In genomic region chr13:98152759-98153158, GRCm38 (mm10) we compare ENCODE assay signal across 24 mouse cellular contexts.
"Had no signal": no experiment of that assay in that cellular context is flagged by ENCODE, and none has a peak within 500 bp of the region (broad histone marks: within the 10 kb centered on the region; RNA-seq: fewer than 3 reads in every experiment).

No protein-coding gene starts in this region.

- H3K36me3 ChIP-seq: heart, embryonic 13.5 days; heart, embryonic 15.5 days; hindbrain, embryonic 10.5 days; hindbrain, embryonic 12.5 days; limb, embryonic 13.5 days; limb, embryonic 15.5 days; liver, embryonic 12.5 days had no signal

- H3K27ac ChIP-seq: gastrocnemius, adult 2 months; heart, embryonic 13.5 days; heart, embryonic 15.5 days; hindbrain, embryonic 10.5 days; hindbrain, embryonic 12.5 days; hindbrain, embryonic 14.5 days; layer of hippocampus, adult 2 months; limb, embryonic 13.5 days; limb, embryonic 15.5 days; liver, embryonic 12.5 days; liver, embryonic 14.5 days had no signal

- H3K27me3 ChIP-seq: heart, embryonic 13.5 days; heart, embryonic 15.5 days; hindbrain, embryonic 12.5 days; limb, embryonic 13.5 days; limb, embryonic 15.5 days had no signal

- ATAC-seq: forebrain, embryonic 16.5 days; hindbrain, embryonic 16.5 days; inflammation-experienced regulatory T-cells, adult 6 months; intestine, embryonic 16.5 days; liver, embryonic 12.5 days had no signal

- DNase-seq: gastrocnemius, adult 2 months; gastrocnemius, postnatal 10 days; gastrocnemius, postnatal 25 days; heart, postnatal 4 days; kidney, adult 18-20 months; kidney, adult 8-10 months; kidney, postnatal 10 days; kidney, postnatal 25 days; kidney, postnatal 4 days; left cerebral cortex, postnatal 4 days had no signal

- H3K4me2 ChIP-seq: heart, embryonic 13.5 days; heart, embryonic 15.5 days; hindbrain, embryonic 12.5 days; hindbrain, embryonic 14.5 days; limb, embryonic 13.5 days; limb, embryonic 15.5 days; liver, embryonic 12.5 days had no signal

- H3K4me3 ChIP-seq: gastrocnemius, adult 2 months; heart, embryonic 13.5 days; heart, embryonic 15.5 days; hindbrain, embryonic 10.5 days; hindbrain, embryonic 12.5 days; layer of hippocampus, adult 2 months; limb, embryonic 13.5 days; limb, embryonic 15.5 days; liver, embryonic 12.5 days had no signal

- H3K9ac ChIP-seq: heart, embryonic 13.5 days; heart, embryonic 15.5 days; hindbrain, embryonic 12.5 days; hindbrain, embryonic 14.5 days; limb, embryonic 13.5 days; limb, embryonic 15.5 days; liver, embryonic 12.5 days; liver, embryonic 14.5 days had no signal

- H3K9me3 ChIP-seq: heart, embryonic 13.5 days; heart, embryonic 15.5 days; hindbrain, embryonic 10.5 days; hindbrain, embryonic 12.5 days; limb, embryonic 13.5 days; limb, embryonic 15.5 days; liver, embryonic 12.5 days had no signal

- H3K4me1 ChIP-seq: hindbrain, embryonic 12.5 days; limb, embryonic 13.5 days; limb, embryonic 15.5 days; liver, embryonic 12.5 days had no signal
